Mouse (Mus musculus): Measurements from ENCODE around the gene Gm5150.
A peak's percentile ranks its signal among the peaks of the same experiment; 100 is the strongest.
"Not testable (repeated sequence)": the region's sequence is repeated elsewhere in the genome, so short reads cannot be mapped to it uniquely, and the experiment has no call there.

The Gm5150 gene

DNA sequence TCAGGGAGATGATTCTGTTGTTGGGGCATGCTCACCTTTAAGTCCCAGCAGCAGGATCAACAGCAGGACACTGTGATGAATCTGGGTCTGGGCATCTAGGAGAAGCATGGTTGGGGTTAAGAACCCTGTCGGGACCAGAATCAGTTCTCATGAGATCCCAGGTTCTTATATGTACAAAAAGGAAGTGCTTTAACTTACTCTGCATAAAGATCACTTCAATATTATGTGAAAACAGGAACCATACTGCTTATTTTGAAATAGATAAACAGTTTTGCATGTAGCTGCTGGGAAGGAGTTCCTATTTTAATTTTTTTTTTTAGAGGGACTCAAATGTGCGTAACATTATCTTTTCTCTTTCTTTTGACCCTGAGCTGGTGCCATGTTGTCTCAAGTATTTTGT, at the start of gene Gm5150:
Gene Gm5150, minus strand, starts transcription at position 223 of the 400 bp plus-strand sequence.
- DNase-seq (ENCODE audit: low spot score in 2 of 2) = no peak

DNA sequence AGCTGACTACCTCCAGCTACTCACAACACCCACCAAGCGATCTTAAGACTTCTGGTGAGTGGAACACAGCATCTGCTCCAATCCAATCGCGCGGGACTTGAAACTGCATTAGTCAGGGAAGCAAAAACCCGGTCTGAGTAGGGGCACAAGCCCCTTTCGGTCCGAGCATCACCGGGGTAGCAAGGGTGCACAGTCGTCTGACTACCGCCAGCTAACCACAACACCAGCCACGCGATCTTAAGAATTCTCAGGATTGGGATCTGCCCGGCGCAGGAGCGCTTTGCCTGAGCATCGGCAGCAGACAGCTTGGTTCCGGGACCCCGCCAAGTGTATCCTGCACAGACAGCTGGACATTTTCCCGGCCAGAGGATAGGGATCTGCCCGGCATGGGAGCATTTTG, 45.5 kb upstream of the Gm5150 start:
- not testable (repeated sequence) for DNase-seq (ENCODE audit: low spot score in 2 of 2)

DNA sequence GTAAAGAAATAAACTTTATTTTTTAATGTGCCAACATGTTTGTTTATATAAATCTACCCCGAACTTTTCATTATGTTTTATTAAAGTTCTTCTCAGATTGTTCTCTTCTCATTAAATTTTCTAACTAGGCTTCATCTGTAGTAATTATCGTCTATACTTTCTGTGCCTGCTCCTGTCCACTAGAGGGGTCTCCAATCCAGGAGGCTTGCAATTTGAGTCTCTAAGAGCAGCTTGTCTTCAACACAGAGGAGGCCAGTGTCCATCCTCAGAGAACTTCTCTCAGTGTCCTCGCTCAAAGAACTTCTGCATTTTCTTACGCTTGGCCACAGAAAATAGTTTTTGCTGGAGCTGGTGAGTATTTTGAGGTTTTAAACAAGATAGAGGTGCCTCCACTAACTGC, 41.1 kb upstream of the Gm5150 start:
- DNase-seq (ENCODE audit: low spot score in 2 of 2) = no peak

DNA sequence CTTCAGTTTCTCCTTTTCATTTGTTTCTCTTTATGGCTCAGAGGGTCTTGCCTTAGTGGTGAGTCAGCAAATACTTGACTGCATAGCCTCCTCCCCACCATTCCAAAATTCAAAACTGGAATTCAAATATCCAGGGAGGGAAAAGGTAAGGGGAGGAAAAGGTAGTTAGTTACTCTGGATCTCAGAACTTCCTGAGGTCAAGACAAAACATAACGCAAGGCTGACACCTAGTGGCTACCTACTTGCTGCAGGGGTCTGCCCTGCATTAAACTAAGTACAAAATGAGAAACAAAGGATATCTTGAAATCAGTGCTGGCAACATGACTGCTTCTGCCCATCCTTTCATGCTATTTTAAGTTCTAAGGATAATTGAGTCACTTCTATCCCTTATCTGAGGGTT, 37.1 kb upstream of the Gm5150 start:
- peak; percentile 5 to 45 for DNase-seq (ENCODE audit: low spot score in 2 of 2)

DNA sequence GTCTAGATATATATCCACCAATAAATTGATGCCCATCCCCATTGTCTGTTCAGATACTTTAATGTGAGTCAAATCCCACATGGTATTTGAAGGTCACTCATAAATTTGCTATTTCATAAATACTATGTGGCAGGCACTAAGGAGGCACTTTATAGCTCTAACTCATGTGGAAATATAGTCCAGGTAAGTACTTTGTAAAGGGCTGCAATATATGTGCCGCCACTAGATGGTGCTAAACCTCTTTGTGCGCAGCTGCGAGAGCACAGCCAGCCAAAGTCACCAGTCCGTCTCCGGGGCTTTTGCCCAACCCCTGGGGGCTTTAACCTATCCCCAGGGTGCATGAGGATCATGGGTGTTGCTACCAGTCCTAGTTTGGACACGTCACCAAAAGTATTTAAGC, 18.8 kb upstream of the Gm5150 start:
- DNase-seq (ENCODE audit: low spot score in 2 of 2) = peak; percentile 40 to 78

DNA sequence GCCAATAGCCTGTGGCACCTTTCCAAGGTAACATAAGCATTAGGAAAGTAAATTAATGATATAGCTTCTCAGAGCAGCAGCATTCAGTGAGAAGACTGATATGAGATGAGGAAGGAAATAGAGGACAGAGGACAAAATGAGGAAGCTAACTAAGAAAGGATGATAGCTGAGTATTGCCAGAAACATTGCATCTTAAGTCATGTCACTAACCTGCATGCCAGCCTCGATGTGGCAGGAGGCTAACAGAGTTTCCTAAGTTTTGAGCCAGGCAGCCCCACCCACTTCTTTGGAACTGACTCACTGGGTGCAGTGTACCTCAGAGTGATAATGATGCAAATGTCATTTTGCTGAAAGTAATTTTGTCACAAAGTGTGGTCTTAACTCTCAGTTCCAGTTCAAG, 16.0 kb upstream of the Gm5150 start:
- no peak for DNase-seq (ENCODE audit: low spot score in 2 of 2)

DNA sequence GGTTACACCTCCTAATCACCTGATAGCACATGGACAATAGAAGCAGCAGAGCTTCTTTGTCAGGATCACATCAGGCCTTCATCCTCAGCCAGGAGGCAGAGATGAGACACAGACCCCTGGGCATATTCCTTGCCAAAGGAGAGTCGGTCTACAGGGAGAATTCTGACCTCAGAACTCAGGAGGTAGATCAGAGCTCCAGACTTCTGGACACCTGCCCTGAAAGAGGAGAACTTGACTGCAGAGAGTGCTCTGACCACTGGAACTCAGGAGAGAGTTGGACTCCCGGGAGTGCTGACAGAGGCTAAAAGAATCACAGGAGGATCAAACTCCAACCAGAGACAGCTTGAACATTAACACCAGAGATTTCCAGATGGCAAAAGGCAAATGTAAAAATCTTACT, 8.2 kb upstream of the Gm5150 start:
- DNase-seq (ENCODE audit: low spot score in 2 of 2) = not testable (repeated sequence)

DNA sequence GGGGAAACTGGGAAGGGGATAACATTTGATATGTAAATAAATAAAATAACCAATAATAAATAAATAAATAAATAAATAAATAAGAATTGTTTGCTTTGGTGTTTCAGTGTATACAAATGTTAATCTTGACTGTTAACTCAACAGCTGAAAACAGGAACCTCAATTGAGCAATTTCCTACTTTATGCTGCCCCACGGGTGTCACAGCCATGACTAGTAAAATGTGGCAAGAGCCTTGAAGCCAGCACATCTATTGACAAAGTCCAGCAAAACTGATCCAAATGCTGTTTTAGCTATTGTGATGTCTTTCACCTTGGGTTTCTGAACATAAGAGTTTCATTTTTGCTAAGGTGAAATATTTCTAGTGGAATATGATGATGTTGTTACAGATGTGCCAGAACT, 1.6 kb upstream of the Gm5150 start:
- no peak for DNase-seq (ENCODE audit: low spot score in 2 of 2)

DNA sequence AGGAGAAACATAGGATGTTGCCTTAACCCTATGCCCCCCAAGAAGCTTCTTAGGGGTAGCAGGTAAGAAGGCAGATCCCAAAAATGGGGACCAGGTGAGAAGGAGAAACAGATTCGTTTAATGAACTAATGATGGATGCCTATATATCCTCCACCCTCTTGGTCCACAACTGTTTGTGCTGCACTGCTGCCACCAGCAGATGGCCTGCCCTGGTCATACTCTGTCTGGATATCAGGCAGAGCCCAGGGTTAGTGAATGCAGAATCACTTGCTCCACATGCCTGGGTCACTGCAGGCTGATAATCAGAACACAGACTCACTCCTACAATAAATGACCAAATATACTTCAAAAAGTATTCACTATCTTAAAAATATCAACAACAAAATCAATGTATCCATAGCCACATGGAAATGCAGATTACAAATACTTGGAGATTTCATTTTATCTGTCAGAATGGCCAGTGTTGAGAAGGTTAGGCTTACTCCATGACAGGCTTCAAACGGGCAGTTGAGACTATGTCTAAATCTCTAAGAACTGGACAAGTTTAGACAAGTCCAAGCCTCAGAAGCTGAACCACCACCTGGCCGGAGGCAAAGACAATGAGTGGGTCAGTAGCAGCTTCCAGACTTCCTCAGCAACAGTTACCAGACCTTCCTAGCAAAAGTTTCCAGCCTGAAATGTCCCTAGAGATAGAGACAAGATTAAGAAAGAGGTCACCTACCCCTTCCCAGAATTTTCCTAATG, 2.2 kb downstream of the Gm5150 start:
- no peak for DNase-seq (ENCODE audit: low spot score in 2 of 2)

DNA sequence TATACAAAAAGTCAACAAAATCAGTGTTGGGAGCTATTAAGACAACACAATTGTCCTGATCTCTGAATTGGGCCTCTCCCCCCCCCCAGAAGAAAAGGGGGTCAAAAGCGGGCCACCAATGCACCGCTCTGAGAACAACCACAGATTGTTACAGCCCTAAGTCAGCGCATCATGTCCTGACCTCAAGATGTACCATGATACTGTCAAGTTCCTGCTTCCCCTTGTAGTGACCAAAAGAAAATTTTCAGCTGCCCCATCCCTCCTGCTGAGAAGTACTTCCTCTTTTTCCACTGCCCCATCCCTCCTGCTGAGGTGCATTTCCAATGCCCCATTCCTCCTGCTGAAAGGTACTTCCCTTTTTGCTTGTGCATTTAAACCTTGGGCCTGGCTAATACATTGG, 6.8 kb downstream of the Gm5150 start:
- not testable (repeated sequence) for DNase-seq (ENCODE audit: low spot score in 2 of 2)

DNA sequence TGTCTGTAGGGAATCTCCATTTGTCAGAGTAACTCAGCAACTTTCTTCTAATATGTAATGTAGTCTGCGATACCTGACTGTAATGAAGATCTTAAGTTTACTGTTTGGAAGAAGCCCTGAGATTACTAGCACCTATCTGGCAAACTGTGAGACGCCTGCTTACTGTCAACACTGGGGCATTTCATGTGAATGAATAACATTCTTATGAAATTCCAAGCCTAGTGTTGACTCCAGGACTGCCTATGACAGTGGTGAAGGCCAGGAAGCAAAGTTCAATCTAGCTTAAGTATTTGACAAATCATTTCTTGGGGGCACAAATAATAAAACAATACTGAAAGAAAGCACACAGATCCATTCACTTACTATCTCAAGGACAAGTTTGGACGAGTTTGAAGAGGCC, 24.0 kb downstream of the Gm5150 start:
- DNase-seq (ENCODE audit: low spot score in 2 of 2) = no peak

DNA sequence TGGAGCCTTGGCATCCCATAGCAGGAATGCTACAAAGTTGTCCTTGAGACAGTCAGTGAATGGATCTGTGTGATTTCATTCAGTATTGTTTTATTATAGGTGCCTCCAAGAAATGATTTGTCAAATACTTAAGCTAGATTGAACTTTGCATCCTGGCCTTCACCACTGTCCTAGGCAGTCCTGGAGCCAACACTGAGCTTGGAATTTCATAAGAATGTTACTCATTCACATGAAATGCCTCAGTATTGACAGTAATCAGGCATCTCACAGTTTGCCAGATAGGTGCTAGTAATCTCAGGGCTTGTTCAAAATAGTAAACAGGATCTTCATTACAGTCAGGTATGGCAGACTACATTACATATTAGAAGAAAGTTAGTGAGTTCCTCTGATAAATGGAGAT, 49.3 kb downstream of the Gm5150 start:
- no peak for DNase-seq (ENCODE audit: low spot score in 2 of 2)
